Mouse (Mus musculus): ENCODE measurements at regions not wholly inside any gene's neighbourhood (a gene's known extent, or its start where the extent isn't known, plus 50 kb on each side); places are given as distances from the start of the nearest gene placed in this dataset.

- no peaks in the 10 kb centered on the region for H3K27me3 ChIP-seq (ENCODE audit: control insufficient read depth, insufficient read depth, low read length)
- H3K4me1 ChIP-seq (ENCODE audit: control insufficient read depth, insufficient read depth, insufficient read length, low read length), result 0 out of 2 replicates have a peak, but pooled peaks cover 3% of the 10 kb centered on the region
- H3K27ac ChIP-seq (ENCODE audit: insufficient read depth, low read depth, low read length), result no peak overlapping the region
- WGBS, result 95% methylated on average over 6 of the region's 6 CpGs
- no peaks in the 10 kb centered on the region for H3K36me3 ChIP-seq (ENCODE audit: control insufficient read depth, insufficient read depth, low read length)
- TF ChIP-seq CTCF (IDR thresholded peaks at IDR 0.05; ENCODE audit: extremely low read depth, insufficient read length, insufficient replicate concordance, low read depth, low read length) (no peak), POLR2A (IDR thresholded peaks at IDR 0.05; ENCODE audit: low read depth, low read length) (no peak)
- H3K4me3 ChIP-seq (ENCODE audit: low read depth, low read length), result no peak overlapping the region
These were observed 750.8 kb upstream of the Car8 start for GRCm38 (mm10) chr4:8989614-8990013.

GRCm38 (mm10) chr4:8989110-8989509 lies 750.3 kb upstream of the Car8 start:
- no peak overlapping the region for H3K4me3 ChIP-seq (ENCODE audit: low read depth, low read length)
- 96% methylated on average over 4 of the region's 4 CpGs for WGBS
- TF ChIP-seq POLR2A (IDR thresholded peaks at IDR 0.05; ENCODE audit: low read depth, low read length) (no peak), CTCF (IDR thresholded peaks at IDR 0.05; ENCODE audit: extremely low read depth, insufficient read length, insufficient replicate concordance, low read depth, low read length) (no peak)
- H3K4me1 ChIP-seq (ENCODE audit: control insufficient read depth, insufficient read depth, insufficient read length, low read length), result 0 out of 2 replicates have a peak, but pooled peaks cover 3% of the 10 kb centered on the region
- H3K36me3 ChIP-seq (ENCODE audit: control insufficient read depth, insufficient read depth, low read length), result no peaks in the 10 kb centered on the region
- H3K27ac ChIP-seq (ENCODE audit: insufficient read depth, low read depth, low read length), result no peak overlapping the region
- no peaks in the 10 kb centered on the region for H3K27me3 ChIP-seq (ENCODE audit: control insufficient read depth, insufficient read depth, low read length)

GRCm38 (mm10) chr4:8988345-8988733 lies 749.5 kb upstream of the Car8 start:
- TF ChIP-seq CTCF (IDR thresholded peaks at IDR 0.05; ENCODE audit: extremely low read depth, insufficient read length, insufficient replicate concordance, low read depth, low read length) (no peak), POLR2A (IDR thresholded peaks at IDR 0.05; ENCODE audit: low read depth, low read length) (no peak)

GRCm38 (mm10) chr4:8987544-8988344 lies 748.9 kb upstream of the Car8 start:
- no peak overlapping the region for H3K4me3 ChIP-seq (ENCODE audit: low read depth, low read length)
- TF ChIP-seq POLR2A (IDR thresholded peaks at IDR 0.05; ENCODE audit: low read depth, low read length), result no peak
- TF ChIP-seq CTCF (IDR thresholded peaks at IDR 0.05; ENCODE audit: extremely low read depth, insufficient read length, insufficient replicate concordance, low read depth, low read length), result no peak
- no peaks in the 10 kb centered on the region for H3K27me3 ChIP-seq (ENCODE audit: control insufficient read depth, insufficient read depth, low read length)
- H3K27ac ChIP-seq (ENCODE audit: insufficient read depth, low read depth, low read length), result no peak overlapping the region
- 58% methylated on average over 10 of the region's 10 CpGs for WGBS
- no peaks in the 10 kb centered on the region for H3K36me3 ChIP-seq (ENCODE audit: control insufficient read depth, insufficient read depth, low read length)
- H3K4me1 ChIP-seq (ENCODE audit: control insufficient read depth, insufficient read depth, insufficient read length, low read length), result no peaks in the 10 kb centered on the region

More at GRCm38 (mm10) chr4:8988345-8988733, 749.5 kb upstream of the Car8 start:
- Histone ChIP-seq H3K36me3 (ENCODE audit: control insufficient read depth, insufficient read depth, low read length) (no peaks in the 10 kb centered on the region), H3K27me3 (ENCODE audit: control insufficient read depth, insufficient read depth, low read length) (no peaks in the 10 kb centered on the region), H3K4me3 (ENCODE audit: low read depth, low read length) (no peak overlapping the region), H3K27ac (ENCODE audit: insufficient read depth, low read depth, low read length) (no peak overlapping the region), H3K4me1 (ENCODE audit: control insufficient read depth, insufficient read depth, insufficient read length, low read length) (0 out of 2 replicates have a peak, but pooled peaks cover 2% of the 10 kb centered on the region)
- 54% methylated on average over 8 of the region's 8 CpGs for WGBS

- no peaks in the 10 kb centered on the region for H3K27me3 ChIP-seq (ENCODE audit: control insufficient read depth, insufficient read depth, low read length)
- H3K4me1 ChIP-seq (ENCODE audit: control insufficient read depth, insufficient read depth, insufficient read length, low read length), result no peaks in the 10 kb centered on the region
- 88% methylated on average over 13 of the region's 13 CpGs for WGBS
- no peaks in the 10 kb centered on the region for H3K36me3 ChIP-seq (ENCODE audit: control insufficient read depth, insufficient read depth, low read length)
- H3K27ac ChIP-seq (ENCODE audit: insufficient read depth, low read depth, low read length), result no peak overlapping the region
- no peak for TF ChIP-seq CTCF (IDR thresholded peaks at IDR 0.05; ENCODE audit: extremely low read depth, insufficient read length, insufficient replicate concordance, low read depth, low read length)
- no peak for TF ChIP-seq POLR2A (IDR thresholded peaks at IDR 0.05; ENCODE audit: low read depth, low read length)
- no peak overlapping the region for H3K4me3 ChIP-seq (ENCODE audit: low read depth, low read length)
These were observed 747.7 kb upstream of the Car8 start for GRCm38 (mm10) chr4:8986394-8987091.

GRCm38 (mm10) chr4:8984059-8984606 lies 745.3 kb upstream of the Car8 start:
- Histone ChIP-seq H3K4me3 (ENCODE audit: low read depth, low read length) (no peak overlapping the region), H3K4me1 (ENCODE audit: control insufficient read depth, insufficient read depth, insufficient read length, low read length) (no peaks in the 10 kb centered on the region), H3K27ac (ENCODE audit: insufficient read depth, low read depth, low read length) (no peak overlapping the region), H3K27me3 (ENCODE audit: control insufficient read depth, insufficient read depth, low read length) (no peaks in the 10 kb centered on the region), H3K36me3 (ENCODE audit: control insufficient read depth, insufficient read depth, low read length) (no peaks in the 10 kb centered on the region)
- WGBS, result 66% methylated on average over 5 of the region's 5 CpGs
- TF ChIP-seq POLR2A (IDR thresholded peaks at IDR 0.05; ENCODE audit: low read depth, low read length) (no peak), CTCF (IDR thresholded peaks at IDR 0.05; ENCODE audit: extremely low read depth, insufficient read length, insufficient replicate concordance, low read depth, low read length) (no peak)

- Histone ChIP-seq H3K27ac (ENCODE audit: insufficient read depth, low read depth, low read length) (no peak overlapping the region), H3K36me3 (ENCODE audit: control insufficient read depth, insufficient read depth, low read length) (no peaks in the 10 kb centered on the region), H3K27me3 (ENCODE audit: control insufficient read depth, insufficient read depth, low read length) (no peaks in the 10 kb centered on the region), H3K4me1 (ENCODE audit: control insufficient read depth, insufficient read depth, insufficient read length, low read length) (no peaks in the 10 kb centered on the region), H3K4me3 (ENCODE audit: low read depth, low read length) (no peak overlapping the region)
- TF ChIP-seq POLR2A (IDR thresholded peaks at IDR 0.05; ENCODE audit: low read depth, low read length) (no peak), CTCF (IDR thresholded peaks at IDR 0.05; ENCODE audit: extremely low read depth, insufficient read length, insufficient replicate concordance, low read depth, low read length) (no peak)
- 79% methylated on average over 8 of the region's 8 CpGs for WGBS
These were observed 740.1 kb upstream of the Car8 start for GRCm38 (mm10) chr4:8978949-8979348.

Data from small intestine, adult 2 months (tissue).